Mouse (Mus musculus) CD4-positive, CD25-positive, alpha-beta regulatory T cell, adult 2 months (primary cell): ENCODE measurements around the gene Spop.

Experiments used
- DNase-seq: peaks from one replicate; pipeline ENCODE4 v3.0.0-alpha.2; 2012; ENCODE audit warnings: low read depth, low spot score

Gene Spop

DNA sequence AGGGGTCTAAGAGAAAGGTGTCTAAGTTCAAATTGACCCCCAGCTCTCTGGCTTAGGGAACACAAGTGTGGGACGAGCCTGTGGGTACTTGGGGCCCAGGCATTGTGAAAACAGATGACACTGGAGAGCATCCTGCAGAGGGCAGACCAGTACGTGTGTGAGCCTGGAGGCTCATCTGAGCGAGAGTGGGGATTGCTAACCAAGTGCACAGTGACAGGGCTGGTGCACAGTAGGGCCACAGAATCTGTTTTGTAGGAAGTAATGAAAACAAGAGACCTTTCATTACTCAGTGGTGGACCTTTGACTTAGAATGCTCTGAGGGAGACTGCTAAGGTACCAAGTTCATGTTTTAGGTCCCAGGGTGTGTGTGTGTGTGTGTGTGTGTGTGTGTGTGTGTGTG lies 106.1 kb downstream of the Spop start:
- DNase-seq = peak; percentile 26

DNA sequence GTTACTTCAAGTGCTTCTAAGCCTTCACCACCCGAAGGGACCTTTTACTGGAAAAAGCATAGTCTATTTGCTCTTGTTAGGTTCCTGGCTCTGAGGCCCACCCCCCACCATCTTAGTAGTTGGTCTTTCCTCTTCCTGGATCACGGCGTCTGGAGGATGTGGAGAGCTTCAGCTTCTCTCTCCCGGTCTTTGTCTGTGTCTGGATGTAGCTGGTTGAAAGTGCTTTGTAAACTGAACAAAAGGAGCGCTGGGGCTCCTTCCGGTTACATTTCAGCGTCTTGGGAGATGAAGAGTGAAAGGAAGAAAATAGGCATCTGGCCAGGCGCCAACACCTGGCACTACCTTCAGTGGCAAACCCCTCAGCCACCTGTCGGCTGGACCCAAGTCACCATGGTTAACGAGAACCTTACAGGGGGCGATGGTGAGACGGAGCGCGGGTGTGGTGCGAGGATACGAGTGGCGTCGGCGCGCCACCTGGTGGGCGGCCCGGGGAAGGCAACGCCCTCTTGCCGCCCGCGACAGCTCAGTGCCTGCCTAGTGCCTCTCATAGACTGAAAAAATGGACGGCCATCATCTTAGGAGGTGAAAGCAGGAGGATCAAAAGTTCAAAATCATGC lies 106.7 kb downstream of the Spop start:
- DNase-seq = peak; percentile 95

DNA sequence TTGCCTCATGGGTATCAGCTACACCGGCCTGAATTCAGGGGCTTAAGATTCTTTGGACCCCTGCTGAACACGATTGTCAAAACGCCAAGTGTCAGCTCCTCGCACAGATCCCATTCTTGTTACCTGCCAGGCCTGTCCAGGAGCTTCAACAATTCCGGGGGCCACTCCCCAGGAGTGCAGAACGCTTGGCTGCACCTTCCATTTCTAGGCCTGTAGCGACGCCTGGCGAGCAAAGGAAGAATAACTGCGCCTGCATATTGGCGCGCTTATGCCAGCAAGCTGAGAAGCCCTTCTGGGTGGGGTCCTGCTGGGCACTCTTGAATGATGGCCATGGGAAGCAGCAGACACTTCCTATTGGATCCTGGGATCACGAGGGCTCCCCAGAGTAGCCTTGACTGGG lies 107.7 kb downstream of the Spop start:
- DNase-seq = peak; percentile 84

DNA sequence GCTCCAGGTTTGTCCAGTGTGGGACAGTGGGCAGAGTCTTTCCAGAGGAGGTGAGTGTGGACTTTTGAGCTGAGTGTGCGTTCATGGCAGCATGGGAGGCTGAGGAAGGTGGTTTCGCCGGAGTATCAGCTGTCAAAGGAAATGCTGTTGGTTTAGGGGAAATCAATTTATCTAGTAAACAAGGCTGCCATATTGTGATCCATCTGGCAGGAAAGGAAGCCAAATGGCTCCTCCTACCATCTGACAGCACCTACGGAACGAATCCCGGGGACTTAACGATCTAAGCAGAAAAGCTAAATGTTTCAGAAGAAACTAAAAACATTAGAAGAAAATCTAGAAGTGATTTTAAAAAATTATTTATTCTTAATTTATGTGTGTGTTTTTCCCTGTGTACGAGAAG lies 113.4 kb downstream of the Spop start:
- DNase-seq = no peak

DNA sequence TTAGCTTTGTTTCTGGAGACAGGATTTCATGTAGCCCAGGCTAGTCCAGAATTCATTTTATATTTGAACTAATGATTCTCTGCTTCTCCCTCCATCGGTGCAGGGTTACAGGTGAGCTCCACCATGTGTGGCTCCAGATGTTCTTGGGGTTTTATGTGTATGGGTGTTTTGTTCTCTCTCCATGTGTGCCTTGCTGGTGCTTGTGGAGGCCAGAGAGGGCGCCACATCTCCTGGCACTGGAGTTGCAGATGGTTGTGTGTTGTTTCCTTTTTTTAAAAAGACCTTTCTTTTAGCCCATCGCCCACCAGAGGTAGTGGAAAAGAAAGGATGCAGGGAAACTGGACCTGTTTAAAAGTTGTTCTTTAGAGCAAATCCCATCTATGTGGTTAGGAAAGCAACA lies 114.4 kb downstream of the Spop start:
- no peak for DNase-seq

DNA sequence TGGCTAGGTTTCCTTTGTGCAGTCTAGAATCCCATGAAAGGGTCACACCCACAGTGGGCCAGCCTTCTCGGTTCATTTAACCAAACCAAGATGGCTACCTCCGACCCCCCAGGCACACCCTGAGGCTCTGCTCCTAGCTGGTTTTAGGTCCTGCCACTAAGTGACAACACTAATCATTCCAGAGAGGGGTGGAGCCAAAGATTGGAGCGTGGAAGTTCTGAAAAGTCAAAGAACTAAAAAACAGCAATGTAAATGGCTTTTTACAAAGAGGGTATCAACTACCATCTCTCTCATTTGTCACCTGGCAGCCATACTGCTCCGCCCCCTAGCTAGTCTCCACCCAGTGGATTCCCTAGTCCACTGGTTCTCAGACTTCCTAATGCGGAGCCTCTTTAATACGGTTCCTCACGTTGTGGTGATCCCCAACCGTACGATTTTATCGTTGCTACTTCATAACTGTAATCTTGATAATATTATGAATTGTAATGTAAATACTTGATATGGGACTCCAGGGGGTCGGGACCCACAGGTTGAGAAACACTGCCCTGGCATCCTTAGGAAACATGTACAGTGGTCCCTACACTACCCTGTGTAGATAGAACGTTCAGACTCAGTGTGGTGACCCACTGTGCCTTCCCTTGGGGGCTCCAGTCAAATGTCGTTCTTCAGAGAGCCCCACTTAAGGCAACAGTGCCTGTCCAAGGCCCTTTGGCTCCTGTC lies 118.6 kb downstream of the Spop start:
- DNase-seq = no peak

DNA sequence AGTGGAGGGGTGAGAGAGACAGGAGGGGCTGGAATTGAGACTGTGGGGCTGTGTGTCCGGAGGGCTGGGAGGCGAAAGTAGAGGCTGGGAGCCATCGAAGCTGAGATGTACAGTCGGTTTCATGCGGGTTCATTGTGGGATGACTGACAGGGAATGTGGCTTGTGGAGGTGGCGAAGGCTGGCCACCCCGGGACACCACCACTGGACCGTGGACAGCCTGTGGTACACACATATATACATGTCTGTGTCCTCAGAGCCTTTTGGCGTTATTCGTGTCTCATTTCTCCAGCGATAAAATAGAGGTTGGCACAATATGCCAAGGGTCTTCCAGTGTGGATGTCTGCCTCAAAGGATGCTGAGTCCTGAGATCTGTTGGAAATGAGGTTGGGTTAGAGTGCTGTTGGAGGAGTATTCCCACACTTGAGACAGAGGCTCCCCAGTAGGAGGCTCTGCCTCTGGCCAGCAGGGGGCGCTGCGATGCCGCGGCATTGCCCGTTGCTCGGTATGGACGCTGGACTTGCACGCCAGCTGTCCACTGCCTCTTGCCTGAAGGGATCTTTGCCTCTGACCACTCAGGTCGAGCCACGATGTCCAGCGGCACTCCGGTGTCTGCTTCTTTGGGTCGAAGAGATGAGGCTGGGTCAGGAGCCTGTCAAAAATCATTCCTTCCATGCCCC lies 119.7 kb downstream of the Spop start:
- DNase-seq = peak; percentile 75

DNA sequence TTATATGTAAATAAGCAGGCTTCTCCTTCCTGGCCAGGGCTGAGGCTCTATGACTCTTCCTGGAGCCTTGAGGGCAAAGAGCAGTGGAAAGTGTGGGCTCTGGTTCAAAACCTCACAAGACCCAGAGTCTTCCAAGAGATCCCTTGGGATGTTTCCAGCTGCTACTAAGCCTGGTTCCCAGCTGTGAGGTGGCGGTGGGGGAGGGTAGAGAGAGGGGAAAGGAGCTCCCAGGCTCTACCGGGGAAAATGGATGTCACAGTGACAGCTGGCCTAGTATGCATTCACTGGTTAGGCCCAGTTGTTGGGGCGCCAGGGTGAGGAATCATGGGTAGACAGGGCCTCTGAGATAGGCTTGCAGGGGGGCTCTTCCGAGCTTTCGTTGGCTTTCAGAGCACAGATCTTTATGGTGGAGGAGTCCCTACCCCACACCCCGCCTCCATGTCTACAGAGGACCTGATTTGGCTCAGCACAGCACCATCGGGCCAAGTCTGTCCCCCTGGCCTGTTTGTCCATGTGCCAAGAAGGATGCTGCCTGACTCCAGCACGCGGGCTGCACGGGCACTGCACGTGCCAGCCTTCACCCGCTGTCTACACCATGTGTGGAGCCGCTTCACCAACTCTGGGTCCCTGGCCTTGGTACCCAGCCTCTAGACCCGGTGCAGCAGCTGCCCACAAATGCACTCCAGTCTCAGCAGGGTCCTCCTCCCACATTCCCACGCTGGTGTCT lies 124.7 kb downstream of the Spop start:
- DNase-seq = no peak

DNA sequence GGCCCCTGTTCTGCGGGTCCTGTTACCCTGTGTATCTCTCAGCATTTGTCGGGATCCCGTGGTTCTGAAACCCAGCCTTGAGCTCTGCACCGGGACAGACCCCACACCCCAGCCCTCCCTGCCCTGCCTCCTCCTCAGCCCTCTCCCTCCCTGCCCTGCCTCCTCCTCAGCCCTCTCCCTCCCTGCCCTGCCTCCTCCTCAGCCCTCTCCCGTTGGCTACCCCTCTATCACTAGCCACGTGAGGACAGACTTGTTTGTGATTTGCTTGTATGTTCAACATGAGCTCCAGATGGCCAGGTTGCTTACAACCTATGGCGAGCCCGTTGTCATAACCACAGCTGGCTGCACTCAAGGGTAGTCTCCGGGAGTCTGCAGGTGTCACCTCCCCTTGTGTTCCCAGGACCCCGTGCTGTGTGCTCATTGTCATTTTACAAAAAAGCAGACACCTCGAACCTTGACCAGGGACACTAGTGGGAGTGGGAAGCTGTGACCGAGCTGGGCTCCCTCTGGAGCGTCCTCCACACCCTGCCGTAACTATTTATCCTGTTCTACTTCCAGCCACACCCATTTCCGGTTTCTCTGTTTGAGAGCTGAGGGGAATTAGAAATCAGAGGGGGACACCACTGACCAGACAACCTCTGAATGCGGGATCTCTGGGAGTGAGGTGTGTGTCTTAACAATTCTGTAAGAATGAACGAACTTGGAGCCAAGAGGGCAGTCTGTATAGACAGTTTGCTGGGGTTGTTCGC lies 126.9 kb downstream of the Spop start:
- DNase-seq = no peak
